Mouse (Mus musculus): ENCODE results near the gene Lst1.

- TF ChIP-seq GATA1 (IDR thresholded peaks at IDR 0.05; ENCODE audit: borderline replicate concordance, low read length): no peak; the same call in 2 of the 3 replicates
- TF ChIP-seq FLI1 (IDR thresholded peaks at IDR 0.05; ENCODE audit: low read length): no peak
Measured at GRCm38 (mm10) chr17:35218516-35219193, 30.4 kb upstream of the Lst1 start.

Measured in megakaryocyte, embryonic 14.5 days (primary cell).